Mouse (Mus musculus): ENCODE results near the gene Hrh3.

The Hrh3 gene

DNA sequence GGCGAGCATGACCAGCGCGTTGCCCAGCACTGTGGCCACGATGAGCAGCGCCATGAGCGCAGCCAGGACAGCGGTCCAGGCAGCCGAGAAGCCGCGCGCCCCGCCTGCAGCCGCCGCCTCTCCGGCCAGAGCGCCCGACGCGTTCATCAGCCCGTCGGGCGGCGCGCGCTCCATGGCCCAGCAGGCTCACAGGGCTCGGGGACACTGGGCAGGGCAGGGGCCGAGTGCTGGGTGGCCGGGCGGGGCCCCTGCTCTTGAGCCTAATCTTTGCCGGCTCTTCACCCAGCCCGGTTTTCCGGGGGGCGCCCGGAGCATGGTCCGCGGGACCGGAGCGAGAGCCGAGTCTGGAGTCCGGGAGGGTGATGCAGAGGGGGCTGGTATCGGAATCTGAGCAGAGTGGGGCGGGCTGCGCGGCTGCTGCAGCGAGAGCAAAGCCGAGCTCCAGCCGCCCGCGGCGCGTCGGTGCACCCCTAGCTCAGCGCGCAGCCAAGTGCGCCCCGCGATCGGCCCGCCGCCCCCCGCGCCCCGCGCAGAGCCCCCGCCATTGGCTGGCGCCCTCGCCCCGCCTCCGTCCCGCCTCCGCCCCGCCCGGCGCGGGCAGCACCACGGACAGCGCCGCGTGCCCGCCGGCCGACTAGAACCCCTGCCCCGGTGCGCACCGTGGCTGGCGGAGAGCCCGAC is at the start of gene Hrh3:
Gene Hrh3, minus strand, starts transcription at position 511 of the 681 bp plus-strand sequence.
- peak; percentile 86 for DNase-seq

DNA sequence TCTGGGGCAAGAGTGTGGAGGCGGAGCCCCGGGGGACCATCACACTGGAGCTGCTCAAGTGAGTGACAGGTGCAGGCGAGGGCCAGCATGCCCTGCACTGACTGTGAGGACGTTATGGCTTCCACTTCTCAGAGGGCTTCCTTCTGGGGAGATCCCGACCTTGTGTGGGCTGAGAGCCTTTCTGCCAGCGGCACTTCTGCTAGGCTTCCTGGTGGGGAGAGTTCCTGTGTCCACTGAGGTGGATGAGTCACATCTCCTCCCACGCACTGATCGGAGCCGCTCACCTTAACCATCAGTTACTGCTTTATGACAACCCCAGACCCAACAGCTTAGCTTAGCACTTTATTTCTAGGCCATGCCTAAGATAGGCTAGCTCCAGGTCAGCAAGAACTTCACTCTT is 44.3 kb upstream of the Hrh3 start:
- DNase-seq, result no peak

DNA sequence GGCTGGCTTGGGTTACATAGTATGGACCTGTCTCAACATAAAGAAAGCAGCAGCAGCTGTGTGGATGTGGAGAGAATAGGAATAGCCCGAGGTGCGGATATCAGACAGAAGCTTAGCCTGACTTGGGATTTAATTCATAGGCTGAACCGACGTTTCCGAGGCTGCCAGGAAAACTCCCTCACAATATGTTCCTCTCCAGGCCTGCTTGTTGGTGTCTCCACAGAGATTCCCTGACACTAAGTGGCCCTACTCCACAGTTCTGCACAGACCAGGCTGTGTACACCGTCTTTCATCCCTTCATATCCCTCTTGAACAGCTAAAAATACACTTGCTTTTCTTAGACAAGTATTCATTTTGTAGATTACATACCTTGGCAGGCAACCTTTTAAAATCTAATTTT is 43.1 kb upstream of the Hrh3 start:
- DNase-seq, result no peak

DNA sequence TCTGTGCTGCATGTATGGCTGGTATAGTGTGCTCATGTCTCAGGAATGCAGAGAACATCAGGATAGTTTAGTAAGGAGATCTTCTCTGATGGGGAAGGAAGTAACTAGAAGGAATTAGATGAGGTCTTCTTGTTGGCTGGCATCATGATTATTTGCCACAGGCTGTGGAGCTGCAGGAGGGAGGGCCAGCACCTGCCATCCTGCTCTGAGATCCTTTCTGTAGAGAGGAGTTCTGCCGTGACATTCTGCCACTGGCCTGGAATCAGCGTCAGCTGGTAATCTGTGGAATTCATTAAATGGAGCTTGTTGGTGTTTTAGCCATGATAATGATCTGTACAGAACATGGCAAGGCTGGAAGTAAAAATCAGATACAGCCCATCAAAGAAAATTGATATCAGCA is 41.8 kb upstream of the Hrh3 start:
- DNase-seq, result no peak

DNA sequence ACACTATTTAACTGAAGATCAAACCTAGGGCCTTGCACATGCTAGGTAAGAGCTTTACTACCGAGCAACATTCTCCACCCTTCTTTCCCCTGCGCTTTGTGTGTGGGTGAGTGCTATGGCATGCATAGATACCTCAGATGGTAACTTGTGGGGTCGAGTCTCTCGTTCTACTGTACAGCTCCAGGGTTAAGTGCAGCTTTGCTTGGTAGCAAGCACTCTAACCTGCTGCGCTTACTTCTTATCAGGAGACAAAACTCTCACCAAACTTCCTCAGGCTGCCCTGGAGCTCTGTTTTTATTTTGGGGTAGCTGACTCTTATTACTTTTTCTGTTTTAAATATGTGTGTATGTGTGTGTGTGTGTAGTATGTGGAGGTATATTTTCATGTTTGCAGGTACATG is 31.1 kb upstream of the Hrh3 start:
- DNase-seq, result no peak

DNA sequence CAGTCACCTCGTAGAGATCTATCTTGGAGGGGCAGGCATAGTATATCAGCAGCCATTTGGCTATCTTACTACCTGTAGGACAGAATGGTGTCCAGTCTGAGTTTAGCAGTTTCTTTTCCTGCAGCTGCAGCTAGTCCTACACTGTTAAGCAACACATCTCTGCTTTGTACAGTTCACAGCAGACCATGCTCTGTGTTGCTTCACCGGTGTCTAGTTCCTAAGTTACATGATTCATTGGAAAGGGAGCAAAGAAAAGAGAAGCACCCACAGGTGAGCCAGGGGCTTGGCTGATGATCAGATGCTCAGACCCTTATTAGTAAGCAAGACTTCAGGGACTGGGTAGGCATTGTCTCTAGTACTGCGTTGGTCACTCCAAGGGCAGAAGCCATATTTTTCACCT is 29.6 kb upstream of the Hrh3 start:
- no peak for DNase-seq

DNA sequence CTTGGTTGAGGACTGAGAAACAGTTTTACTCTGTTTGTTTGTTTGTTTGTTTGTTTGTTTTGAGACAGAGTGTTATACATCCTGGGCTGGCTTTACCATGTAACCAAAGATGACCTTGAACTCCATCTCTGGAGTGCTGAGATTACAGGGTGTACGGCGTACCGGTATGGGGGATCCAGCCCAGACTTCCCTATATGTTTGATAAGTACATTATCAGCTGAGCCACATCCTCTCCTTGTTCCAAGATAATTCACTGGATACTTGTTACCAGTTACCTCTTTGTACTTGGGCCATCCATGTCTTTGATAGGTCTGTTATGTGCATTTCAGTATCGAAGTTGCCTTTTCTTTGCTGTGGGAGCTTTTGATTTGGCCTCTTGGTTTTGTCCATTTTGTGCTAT is 28.9 kb upstream of the Hrh3 start:
- DNase-seq, result no peak

DNA sequence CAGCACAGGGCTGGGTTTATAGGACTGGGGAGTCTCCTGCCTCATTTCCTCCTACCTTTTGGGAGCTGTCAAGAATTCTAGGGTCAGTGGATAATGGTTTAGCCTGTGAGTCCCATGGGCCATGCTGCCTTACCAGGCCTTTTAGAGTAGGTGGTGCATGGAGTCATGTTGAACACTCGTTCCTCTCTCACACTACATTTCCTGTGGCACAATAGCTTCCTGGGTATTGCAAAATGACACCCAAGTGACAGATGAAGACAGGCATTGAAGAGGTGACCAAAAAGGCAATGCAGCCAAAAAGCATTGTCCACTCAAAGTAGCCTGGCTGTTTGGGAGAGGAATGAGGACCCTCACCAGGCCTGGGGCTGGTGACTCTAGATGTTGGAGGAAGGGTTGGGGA is 23.4 kb upstream of the Hrh3 start:
- no peak for DNase-seq

DNA sequence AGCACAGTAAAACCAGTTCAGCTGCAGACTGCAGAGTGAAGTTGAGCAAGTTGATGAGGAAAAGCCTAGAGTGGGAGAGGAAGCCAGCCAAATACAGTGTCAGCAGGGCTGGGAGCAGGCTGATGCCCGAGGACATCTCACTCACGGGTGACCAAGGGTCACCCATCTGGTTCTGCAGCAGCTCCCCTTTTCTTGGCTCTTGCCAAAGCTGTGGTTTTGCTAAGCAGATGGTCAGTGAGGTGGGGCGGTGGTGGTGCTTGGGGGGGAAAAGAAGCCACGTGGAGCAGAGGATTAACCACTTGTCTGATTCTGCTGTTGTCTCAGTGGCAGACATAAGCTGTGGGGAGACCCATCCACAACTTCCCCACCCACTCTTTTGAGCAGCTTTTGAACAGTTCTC is 21.9 kb upstream of the Hrh3 start:
- DNase-seq, result peak; percentile 8

DNA sequence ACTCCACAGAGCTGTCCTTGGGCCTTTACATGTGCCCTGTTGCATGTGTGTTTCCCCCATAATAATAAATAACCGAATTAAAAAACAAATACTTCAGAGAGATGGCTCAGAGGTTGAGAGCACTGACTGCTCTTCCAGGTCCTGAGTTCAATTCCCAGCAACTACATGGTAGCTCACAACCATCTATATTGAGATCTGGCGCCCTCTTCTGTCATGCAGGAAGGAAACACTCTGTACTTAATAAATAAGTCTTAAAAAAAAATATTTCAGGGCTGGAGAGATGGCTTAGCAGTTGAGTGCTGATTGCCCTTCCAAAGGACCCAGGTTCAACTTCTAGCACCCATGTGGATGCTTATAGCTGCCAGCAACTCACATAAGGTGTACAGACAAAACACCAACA is 19.9 kb upstream of the Hrh3 start:
- no peak for DNase-seq

DNA sequence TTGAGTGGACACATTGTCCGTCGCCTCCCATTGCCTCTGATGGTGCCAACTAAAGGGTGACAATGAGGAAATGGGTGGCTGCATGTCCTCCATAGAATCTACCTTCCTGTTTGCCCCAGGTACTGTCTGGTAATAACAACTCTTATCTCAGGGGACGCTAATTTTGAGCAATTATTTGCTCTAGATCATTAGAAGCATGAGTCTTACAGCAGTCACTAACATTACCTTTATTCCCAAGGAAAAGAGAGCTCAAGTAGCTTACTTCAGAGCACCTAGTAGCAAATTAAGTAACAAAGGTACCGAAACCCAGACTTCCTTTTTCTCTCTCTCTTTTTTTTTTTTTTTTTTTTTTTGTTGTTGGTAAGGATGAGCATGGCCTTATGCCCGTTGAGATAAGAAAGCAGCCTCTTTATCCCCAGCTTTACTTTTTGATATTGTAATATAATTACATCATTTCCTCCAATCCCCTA is 16.0 kb upstream of the Hrh3 start:
- no peak for DNase-seq

DNA sequence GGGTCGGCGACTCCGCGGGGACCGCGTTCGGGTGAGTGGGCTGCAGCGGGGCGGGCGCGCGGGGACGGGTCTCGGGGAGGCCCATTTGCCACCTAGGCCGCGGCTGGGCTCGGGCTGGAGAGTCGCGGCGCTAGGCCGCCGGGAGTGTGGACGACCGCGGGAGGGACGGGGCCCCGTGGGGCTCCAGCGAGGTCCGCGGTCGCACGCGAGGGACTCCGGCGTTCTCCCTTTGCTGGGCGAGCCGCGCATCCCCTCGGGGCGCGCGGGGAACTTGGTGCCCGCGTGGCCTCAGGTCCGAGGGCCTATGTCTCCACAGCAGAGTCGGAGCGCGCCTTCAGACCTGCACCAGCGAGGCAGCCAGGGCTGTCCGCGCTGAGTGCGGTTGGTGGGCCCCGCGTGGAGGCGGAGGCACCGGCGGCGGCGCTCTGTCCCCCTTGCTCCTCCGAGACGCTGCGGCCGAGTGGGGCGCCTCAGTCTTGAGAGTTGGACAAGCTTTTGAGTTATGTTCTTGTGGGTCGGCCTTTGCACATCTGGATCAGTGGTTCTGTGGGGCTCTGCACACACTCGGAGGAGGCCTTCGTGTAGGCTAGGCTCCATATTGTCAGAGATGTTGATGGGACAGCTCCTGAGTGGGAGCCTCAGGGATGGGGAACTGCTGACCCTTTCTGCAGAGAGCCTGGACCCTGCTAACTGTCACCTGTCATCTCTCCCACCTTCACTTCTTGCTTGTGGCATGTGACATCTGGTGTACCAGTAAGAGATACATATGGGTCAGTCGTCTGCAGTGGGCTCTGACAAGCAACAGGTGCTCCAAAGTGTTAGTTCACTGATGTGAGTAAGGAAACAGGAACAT is 15.4 kb upstream of the Hrh3 start:
- peak; percentile 63 for DNase-seq

DNA sequence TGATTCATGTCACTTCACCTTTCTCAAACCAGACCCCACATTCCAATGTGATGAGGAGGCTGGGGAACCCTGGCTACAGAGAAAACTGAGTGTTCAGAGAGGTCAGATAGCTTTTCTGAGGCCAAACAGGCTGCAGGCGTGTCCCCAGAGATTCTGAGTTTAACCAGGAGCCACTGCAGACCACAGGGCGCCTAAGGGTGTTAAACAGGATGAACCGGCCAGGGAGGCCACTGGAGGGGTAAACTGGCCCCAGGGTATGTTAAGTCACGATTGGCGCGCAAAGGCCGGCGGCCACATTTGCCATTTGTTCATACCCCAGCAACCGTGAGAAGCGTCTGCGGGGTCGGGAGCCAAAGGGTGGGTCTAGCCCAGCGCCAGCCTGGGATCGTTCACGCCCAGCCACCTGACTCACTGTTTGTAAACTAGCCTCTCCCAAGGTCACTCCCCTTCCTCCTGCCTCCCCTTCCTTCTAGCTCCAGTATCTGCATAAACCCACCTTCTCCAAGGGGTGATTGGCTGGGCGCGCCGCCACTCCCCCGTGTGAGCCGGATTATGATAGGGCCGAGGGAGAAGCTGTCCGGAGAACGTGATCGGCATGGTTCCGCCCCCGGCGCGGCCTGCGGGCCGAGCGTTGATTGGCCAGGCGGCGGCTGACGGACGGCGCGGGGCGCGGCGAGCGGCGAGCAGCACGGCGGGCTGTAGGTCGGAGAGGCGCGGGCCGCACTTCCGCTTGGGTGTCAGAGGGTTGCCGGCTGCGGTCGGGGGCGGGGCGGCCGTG is 14.6 kb upstream of the Hrh3 start, which contains the start of gene Osbpl2:
Gene Osbpl2, plus strand, starts transcription at position 646 of the 778 bp plus-strand sequence.
- peak; percentile 98 for DNase-seq

DNA sequence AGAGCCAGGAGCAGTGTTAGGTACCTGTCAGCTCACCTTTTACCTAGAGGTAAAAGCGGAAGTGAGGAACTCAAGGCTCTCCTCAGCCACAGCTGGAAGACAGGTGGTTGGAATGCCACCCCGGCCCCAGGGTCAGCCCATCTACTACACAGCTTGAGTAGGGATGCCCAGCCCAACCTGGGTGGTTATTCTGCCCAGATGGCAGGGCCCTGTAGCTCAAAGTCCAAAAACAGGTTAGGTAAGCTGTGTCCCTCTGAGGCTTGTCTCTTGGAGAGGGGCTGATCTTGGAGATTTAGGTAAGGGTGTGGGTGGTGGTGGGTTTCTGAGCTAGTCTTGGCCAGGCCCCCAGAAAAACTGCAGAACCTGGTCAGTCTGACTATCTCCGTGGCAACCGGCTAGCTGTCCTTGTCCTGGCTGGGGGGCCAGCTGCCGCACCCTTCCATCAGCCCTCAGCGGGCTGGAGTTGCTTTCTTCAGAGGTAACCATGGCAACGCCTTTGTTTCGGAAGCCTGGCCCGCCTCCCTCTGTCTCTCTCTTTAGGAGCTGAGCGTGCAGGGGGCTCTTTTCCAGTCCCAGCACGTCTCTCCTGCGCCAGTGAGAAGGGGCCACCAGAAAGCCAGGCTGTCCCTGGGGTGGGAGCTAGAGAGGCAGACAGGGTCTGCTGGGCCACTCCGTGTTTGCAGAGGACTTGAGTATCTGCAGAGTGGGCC is 13.4 kb upstream of the Hrh3 start:
- peak; percentile 87 for DNase-seq

DNA sequence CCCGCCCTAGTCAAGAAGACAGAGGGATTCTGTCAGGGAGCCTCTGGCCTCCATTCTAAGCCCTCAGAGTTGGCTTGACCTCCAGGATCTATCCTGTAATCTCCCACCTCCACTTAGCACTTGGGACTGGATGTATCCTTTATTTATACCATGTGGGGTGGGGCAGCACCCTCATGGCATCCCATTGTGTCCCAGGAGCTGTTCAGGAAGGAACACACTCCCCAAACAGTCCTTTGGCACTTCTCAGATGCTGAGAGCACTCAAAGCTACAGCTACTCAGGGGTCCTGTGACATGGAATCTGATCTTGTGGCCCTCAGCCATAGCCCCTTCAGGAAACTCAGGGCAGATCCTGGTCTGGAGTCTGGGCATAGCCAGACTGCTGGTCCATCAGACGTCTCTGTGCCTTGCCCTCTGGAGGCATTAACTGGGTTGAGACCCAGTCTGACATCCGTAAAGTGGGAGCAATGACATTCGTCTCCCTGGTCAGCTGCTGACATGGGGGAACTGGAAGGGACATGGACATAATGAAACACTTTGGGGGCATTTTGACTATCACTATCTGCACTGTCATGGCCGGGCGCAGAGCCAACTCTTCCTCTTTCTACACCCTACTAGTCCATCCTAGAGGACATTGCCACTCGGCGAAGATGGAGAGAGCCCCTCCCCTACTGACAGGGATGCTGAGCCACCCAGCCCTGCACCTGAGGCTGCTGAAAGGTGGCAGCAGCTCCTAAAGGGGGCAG is 12.6 kb upstream of the Hrh3 start:
- no peak for DNase-seq

DNA sequence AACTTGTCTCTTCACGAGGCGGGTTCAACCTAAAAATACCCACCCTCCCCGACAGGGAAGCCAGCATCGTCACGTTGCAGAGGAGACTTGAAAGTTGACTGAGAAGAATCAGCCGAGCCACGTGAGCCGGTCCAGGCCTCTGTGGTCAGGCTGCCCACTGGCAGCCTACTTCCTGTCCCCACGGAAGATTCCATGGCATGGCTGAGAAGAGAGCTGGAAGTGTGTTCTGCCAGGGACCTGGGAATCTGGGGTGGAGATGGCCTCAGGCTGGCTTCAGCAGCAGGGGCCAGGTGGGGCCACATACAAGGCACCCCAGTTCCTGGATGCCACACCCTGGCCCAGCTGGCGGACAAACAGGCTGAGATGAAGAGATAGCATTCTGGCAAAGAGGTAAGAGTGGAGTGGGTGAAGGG is 11.8 kb upstream of the Hrh3 start:
- DNase-seq, result no peak

DNA sequence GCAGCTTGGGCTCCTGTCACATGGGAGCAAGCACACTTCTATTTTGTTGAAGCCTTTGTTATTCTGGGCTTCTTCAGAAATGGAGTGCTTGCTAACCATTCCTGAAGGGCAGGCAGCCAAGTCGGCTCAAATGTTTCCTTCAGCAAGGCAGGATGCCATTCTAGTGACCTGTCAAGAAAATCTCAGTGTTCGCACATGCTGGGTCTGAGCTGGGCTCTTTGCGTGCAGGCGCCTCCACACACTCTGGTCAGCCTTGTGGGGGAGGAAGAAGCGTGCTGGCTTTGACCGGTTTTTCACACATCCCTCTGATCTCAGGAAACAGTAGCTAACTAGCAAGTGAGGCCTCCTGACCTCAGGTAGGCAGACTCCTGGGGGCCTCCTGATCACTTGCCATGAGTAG is 11.0 kb upstream of the Hrh3 start:
- DNase-seq, result no peak

DNA sequence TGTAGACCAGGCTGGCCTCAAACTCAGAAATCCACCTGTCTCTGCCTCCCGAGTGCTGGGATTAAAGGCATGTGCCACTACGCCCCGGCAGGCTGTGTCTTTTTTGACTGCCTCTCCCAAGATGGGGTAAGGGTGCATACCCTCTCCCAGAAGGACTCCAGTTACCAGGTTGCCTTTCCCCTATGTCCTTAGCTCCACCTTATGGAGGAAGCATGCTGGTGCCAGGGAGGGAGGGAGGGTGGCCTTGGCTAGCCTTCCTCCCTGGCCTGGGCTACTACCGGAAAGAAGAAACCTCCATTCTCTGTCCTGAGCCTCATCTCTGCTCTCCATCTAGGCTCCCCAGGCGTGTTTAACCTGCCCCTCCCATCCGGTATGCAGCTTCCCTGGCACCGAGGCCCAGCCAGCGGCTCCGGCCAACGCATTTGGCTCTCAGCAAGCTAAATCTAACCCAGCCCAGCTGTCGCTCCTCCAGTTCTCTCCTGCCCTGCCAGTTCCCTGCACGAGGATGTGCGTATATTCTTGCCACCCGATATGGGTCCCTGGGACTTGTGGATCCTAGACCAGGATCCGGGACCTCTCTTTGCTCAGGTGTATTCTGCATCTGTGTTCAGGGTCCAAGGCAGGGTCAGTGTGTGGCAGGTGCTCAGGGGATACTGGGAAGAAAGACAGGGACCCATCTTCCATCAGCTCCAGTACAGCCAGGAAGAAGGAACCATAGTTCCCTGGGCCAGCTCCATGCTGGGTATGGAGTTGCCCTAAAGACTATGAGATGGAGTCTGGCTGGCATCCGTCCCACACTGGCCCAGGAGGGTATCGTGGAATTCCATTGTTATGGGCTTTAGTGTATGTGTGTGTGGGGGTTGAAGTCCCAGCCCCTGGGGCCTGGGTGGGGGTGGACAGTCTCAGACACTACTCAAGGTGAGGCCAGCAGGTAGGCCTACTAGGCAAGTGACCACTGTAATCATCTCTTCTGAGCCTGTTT is 9.9 kb upstream of the Hrh3 start:
- DNase-seq, result no peak

DNA sequence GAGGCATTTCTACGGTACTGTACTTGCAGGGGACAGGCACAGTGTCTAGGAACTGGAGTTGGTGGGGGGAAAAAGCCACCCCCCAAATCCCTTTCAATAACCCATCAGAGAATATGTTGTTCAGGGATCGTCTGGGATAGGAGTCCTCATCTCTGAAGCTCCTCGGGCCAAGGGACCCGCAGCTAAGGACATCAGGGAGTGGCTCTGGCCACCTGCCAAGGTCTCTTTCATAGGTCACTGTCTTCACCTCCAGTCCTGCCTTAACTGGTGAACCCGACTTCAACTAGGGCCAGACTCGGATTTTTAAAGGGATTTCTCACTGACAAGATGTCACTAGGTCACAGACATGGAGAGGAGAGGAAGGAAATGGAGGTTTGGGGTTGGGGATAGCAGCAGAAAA is 4.0 kb upstream of the Hrh3 start:
- no peak for DNase-seq

DNA sequence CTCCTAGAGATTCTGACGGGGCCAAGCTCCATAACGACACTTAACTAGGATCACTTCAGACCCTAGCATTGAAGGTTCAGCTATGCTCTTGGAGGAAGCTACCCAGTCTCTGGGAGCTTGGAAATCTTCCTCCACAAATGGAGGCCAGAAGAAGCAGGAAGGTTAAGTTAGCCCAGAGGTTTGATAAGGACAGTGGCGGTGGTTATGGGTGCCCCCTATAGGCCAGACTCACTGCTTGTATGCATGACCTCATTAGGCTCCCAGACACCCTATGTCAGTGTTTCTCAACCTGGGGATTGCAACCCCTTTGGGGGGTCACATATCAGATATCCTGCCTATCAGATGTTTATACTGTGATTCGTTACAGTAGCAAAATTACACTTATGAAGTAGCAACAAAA is 2.8 kb upstream of the Hrh3 start:
- DNase-seq, result no peak

Measured in embryo, embryonic 11 days (tissue).